Mouse (Mus musculus): ENCODE data around the gene Cyp2c66.
"Not testable (repeated sequence)": the region's sequence is repeated elsewhere in the genome, so short reads cannot be mapped to it uniquely, and the experiment has no call there.

The Cyp2c66 gene

GRCm38 (mm10) chr19:39113644-39114043 lies at the start of gene Cyp2c66:
Gene Cyp2c66 (plus strand): TSS chr19:39113898.
- DNase-seq (ENCODE audit: low spot score) = no peak

GRCm38 (mm10) chr19:39098779-39099178 lies 14.9 kb upstream of the Cyp2c66 start:
- DNase-seq (ENCODE audit: low spot score) = peak; percentile 57

- not testable (repeated sequence) for DNase-seq (ENCODE audit: low spot score)
Measured at GRCm38 (mm10) chr19:39156836-39157235, 43.1 kb downstream of the Cyp2c66 start.
